Mouse (Mus musculus) kidney, adult 9 months (tissue): ENCODE results near the gene Ywhaq.
"Not testable (repeated sequence)": the region's sequence is repeated elsewhere in the genome, so short reads cannot be mapped to it uniquely, and the experiment has no call there.

ENCODE experiments used
- DNase-seq: peaks from one replicate; pipeline ENCODE4 v3.0.0; 2022

Ywhaq gene

DNA sequence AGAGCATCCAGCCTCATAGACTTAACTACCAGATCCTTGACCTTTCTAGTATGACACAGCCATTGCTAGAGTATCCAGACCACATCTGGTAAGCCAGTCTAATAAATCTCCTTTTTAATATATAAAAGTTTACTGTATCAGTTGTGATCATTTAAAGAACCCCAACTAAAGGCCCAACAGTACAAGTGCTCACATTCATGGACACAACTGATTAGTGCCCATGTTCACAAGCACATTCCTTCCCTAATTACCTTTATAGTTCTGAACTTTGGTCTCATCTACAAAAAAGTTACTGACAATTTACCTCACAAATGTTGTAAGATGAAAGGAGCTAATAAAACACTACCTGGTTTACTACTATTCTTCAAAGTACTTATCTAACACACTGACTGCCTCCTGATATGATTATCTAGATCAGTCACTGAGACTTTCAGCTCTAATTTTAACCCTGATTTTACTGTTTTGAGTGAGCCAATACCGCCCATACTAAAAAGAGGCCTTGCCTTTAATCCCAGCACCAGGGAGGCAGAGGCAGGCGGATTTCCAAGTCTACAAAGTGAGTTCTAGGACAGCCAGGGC is 8.6 kb downstream of the Ywhaq start:
- no peak for DNase-seq

DNA sequence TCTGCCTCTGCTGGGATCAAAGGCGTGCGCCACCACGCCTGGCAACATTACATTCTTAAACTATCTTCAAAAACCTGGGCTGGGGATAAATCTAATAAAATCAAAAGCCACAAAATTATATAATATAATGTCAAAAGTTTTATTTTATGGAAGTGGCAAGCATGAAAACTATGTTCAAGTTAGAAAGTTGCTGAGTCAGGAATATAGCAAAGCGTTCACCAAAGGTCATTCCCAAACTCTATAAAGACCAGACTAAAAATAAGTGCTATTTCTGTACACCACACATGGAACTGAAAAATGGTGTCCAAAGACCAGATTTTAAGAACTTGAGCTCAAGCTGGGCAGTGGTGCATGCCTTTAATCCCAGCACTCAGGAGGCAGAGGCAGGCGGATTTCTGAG is 14.7 kb downstream of the Ywhaq start:
- DNase-seq, result no peak

- DNase-seq, result no peak
These were observed 31.2 kb downstream of the Ywhaq start for GRCm38 (mm10) chr12:21386201-21386600.

GRCm38 (mm10) chr12:21378765-21379346 is 38.6 kb downstream of the Ywhaq start:
- DNase-seq, result not testable (repeated sequence)

DNA sequence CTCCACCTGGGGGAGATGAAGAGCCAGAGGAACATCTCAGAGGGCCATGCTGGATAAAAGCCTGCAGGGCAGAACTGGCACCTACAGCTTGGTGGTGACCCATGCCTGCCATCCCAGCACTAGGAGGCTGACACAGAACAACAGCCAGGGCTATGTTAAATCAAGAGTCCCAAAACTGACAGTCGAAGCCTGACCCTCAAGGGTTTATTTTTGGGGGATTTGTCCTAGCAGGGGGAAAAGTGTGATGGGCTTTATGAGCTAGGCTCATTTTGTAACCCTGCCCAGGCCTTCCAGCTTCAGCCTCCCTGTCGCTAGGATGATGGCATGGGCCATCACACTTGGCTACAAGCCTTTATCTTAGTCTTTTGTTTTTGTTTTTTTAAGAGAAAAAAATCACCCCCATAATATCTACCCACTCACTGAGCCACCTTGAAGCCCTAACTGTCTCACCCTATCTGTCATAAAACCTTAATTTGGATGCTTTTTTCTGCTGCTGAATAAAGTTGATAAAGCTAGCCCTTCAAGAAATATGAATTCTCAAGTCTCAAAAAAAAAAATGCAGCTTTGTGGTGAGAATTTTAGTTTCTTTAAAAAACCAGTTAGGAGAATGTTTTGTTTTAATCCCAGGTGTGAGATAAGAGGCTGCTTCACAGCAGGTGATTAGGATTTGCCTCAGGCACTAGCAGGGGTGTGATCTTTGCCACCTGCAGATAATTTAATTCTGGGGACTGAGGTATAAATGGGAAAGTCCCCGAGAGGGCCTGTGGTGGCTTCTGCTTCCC is 41.9 kb downstream of the Ywhaq start:
- DNase-seq, result no peak

DNA sequence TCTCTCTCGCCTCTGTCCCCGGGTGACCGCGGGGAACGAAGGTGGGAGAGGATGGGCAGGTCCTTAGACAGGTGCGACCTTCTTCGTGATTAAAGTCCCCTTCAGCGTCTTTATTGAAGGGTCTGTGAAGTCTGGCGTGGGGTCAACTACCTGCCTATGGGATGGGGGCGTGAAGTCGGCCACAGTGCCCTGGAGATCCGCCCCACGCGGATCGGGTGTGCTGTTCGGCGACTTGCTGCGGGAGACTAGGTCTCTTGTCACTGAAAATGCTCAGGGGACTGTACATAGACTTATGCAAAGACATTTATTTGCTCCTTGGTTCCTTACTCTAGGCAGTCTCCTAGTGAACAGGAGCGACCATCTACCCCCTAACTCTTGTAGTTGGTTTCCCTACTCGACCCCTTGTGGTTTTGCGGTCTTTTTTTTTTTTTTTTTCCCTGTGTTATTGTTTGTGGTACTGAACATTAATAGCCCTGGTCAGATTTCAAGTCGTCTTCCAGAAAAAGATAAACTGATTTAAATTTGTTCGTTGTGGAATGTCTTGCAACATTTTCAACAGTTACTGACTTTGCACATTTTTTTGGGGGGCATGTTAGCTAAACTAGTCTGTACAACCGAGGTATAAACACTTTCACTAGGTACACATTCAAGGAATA is 43.5 kb downstream of the Ywhaq start:
- DNase-seq, result no peak

GRCm38 (mm10) chr12:21373100-21373819 is 44.2 kb downstream of the Ywhaq start, which contains the start of gene Adam17:
Gene Adam17 (minus strand): TSS chr12:21373632.
- DNase-seq, result peak; percentile 98

DNA sequence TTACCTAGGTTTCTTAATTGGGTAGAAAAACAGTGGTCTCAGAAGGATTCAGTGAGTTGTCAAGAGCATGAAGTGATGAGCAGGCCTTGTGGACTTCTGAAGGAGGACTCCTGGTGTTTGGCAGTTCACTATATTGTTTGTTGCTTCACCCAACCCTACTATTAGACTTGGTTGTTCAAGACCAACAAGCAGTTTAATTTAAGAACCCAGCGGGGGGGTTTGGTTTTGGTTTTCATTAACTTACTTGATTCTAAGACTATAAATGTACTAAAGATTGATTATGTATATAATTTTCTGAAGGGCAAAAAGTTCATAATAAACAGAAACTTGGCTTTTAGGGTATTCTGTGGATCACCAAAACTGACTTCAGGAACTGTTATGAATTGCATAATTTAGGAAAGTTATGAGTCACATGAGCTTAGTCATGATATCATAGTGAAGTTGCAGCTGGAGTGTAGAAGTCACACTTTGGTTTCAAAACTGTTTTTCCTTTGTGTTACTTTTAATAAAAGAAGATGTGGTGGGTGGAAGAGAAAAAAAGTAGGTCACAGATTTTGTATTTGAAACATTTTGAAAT is 47.3 kb downstream of the Ywhaq start:
- no peak for DNase-seq

DNA sequence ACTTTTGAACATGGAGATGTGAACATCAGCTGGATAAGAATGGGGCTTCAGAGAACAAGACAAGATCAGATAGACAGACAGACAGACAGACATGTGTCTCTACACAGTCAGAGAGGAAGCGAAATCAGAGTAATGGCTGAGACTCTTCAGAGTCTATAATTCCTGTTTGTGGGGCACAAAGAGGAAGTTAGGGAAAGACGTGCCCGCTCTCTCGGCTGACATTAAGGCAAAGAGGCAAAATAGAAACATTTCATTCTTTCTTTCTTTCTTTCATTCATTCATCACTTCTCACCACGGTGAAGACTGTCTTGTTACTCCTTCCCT is 48.4 kb downstream of the Ywhaq start:
- DNase-seq, result no peak

DNA sequence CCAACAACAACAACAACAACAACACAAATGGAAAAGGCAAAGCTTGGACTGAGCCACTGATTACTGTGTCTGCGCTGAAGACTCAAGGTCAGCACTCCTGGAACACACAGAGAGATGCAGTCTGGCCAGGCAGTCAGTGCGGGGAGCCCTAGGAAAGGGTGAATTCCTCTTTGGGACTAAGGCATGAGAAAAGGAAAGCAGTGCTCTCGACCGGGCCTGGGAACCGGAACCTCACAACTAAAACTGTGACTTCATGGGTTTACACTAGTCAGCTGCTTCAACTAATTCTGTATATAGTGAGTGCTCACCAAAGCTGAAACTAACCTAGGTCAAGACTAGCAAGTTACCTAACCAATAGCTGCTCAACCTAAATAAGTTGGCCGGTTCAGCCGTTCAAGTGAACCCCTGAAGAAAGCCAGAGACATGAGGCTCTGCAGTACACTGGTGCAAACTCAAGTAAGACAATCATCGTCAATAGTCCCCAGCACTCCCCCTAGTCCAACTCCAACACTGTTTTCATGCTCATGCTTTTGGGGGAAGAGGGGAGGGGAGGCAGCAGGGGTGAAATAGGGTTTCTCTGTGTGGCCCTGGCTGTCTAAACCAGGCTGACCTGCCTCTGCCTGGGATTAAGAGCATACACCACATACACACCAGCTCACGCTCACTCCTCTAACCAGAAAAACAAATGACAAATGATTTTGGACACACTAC is 48.9 kb downstream of the Ywhaq start:
- no peak for DNase-seq

- no peak for DNase-seq
These were observed 52.6 kb downstream of the Ywhaq start for GRCm38 (mm10) chr12:21364624-21365435.

DNA sequence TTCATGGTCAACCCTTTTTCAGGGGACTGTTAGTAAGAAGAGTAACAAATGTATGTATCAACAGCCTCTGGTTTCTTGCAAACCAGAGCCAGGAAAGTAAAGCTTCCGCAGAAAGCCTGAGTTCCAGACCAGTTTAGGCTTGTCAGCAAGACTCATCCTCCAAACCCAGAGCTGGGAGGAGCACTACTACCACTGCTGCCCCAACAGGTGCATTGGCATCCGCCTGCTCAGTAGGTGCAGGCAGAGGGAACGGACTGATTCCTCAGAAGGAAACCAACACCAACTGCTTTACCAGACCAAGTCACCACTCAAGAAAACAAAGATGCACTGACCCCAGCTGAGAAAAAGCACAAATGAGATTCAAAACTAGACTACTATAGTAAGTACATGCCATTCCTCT is 54.2 kb downstream of the Ywhaq start:
- DNase-seq, result no peak

DNA sequence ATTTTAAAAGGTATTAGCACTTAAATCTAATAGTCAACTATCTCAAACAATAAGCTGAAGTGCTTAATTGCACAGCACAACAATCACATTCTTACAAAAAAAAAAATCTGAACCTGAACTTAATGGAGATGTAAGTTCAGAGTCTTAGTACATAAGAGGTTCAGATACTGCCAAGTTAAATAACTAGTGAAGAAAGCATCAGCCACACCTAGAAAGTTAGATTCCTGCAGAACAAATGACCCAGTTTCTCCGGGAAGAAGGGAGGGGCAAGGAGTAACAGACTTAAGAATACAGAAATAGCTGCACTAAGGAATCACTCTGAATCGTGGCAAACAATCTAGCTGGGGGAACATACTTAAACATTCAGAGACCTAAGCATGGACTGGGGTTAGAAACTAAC is 54.8 kb downstream of the Ywhaq start:
- DNase-seq, result no peak

DNA sequence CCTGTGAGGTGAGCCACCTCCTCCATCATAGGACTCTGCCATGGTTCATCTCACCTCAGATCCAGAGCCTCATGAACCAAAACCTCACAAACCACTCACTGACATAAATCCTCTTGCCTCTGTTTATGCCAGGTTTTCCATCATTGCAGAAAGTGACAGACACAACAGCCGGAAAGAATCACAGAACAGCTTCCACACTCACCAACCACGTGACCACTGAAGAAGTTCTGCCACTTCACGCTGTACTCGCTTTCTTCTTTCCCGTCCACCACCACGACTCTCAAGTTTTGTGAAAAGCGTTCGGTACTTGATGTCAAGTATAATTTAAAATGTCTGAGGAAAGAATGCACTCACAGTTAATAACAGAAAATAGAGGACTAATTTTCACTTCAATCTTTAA is 63.8 kb downstream of the Ywhaq start:
- DNase-seq, result no peak

- no peak for DNase-seq
These were observed 67.1 kb downstream of the Ywhaq start for GRCm38 (mm10) chr12:21350113-21350876.

DNA sequence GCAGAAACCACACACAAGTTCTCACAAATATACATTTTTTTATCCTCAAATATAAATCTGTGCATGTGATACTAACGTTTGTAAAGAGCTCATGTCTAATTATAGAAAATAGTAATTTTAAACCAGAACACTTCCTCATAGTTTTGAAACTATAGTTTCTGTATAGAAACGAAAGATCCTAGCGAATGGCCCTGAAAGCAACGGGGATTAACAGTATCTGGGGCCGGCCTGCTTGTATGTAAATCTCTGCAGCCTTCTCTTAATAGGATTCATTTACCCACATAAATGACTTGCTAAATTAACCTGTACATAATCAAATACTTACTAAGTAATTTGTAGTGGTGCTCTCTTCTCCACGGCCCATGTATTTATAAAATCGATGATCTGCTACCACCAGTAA is 70.5 kb downstream of the Ywhaq start:
- DNase-seq, result no peak

- no peak for DNase-seq
These were observed 76.8 kb downstream of the Ywhaq start for GRCm38 (mm10) chr12:21340674-21341073.
